Mouse (Mus musculus) forebrain, embryonic 15.5 days (tissue): ENCODE data around the gene Tmem259. TPM values are rescaled to one million over a fixed set of nuclear protein-coding genes. Genes with fewer than 3 reads are reported as not detected.

Source experiments
- ATAC-seq: fragments of 200-750 bp; cut with Nextera tagmentation; replicated peaks from 2 replicates; pipeline ENCODE4 v1.8.0; 2017; ENCODE audit warnings: mild to moderate bottlenecking, moderate TSS enrichment, moderate library complexity
- H3K27ac ChIP-seq: fragments of 300-500 bp; sonication (generic); replicated peaks from 2 replicates; pipeline ENCODE4 v1.5.1; 2015; ENCODE audit warnings: mild to moderate bottlenecking, inconsistent platforms
- H3K27me3 ChIP-seq: fragments of 300-500 bp; sonication (generic); 2 replicates; pipeline ENCODE4 v1.6.1; 2015; ENCODE audit warnings: inconsistent platforms
- H3K36me3 ChIP-seq: fragments of 300-500 bp; sonication (generic); 2 replicates; pipeline ENCODE4 v1.6.1; 2015; ENCODE audit warnings: mild to moderate bottlenecking, inconsistent platforms
- H3K4me1 ChIP-seq: fragments of 300-500 bp; sonication (generic); 2 replicates; pipeline ENCODE4 v1.6.1; 2015; ENCODE audit warnings: inconsistent platforms
- H3K4me2 ChIP-seq: fragments of 300-500 bp; sonication (generic); replicated peaks from 2 replicates; pipeline ENCODE4 v1.6.1; 2015; ENCODE audit warnings: mild to moderate bottlenecking, inconsistent platforms
- H3K4me3 ChIP-seq: fragments of 300-500 bp; sonication (generic); 2 replicates; pipeline ENCODE4 v1.5.1; 2015; ENCODE audit warnings: mild to moderate bottlenecking, inconsistent platforms
- H3K9ac ChIP-seq: fragments of 300-500 bp; sonication (generic); replicated peaks from 2 replicates; pipeline ENCODE4 v1.6.1; 2015; ENCODE audit warnings: mild to moderate bottlenecking, inconsistent platforms
- H3K9me3 ChIP-seq: fragments of 300-500 bp; sonication (generic); 2 replicates; pipeline ENCODE4 v1.6.1; 2016; ENCODE audit warnings: inconsistent platforms
- WGBS: fragments of 180-500 bp; shearing (Covaris S2); methylation state at CpG from one replicate; pipeline ENCODE4 v1.1.7; 2015; ENCODE audit warnings: mixed read lengths; 5-methylcytosine and 5-hydroxymethylcytosine counted together
- polyA plus RNA-seq: library from polyadenylated mRNA; unstranded; fragments of >200 nt; fragmentation: Nextera tagmentation; extraction: Ambion mirVana; gene quantifications from 2 replicates; pipeline ENCODE4 v1.2.1, GENCODE M21; 2015

Tmem259 gene
- polyA plus RNA-seq = 21.7 and 23.1 TPM in 2 replicates

- no peaks in the 10 kb centered on the region for H3K9me3 ChIP-seq
- H3K36me3 ChIP-seq = no peaks in the 10 kb centered on the region; the same call in 1 of the 2 replicates
- H3K27ac ChIP-seq = peak within 1 kb of the TSS; percentile 97
- WGBS = under 1% methylated on average over 44 of the region's 49 CpGs
- H3K4me1 ChIP-seq = peaks cover 58% of the 10 kb centered on the region
- ATAC-seq = peak; percentile 82
- H3K9ac ChIP-seq = peak within 1 kb of the TSS; percentile 91
- peaks cover 28% of the 10 kb centered on the region for H3K27me3 ChIP-seq
- H3K4me3 ChIP-seq = peak within 1 kb of the TSS; percentile 80
- peak within 1 kb of the TSS; percentile 92 for H3K4me2 ChIP-seq
Measured at GRCm38 (mm10) chr10:79984195-79984816, at the start of gene Tmem259. Gene Tmem259, minus strand, starts transcription at chr10:79984330.

GRCm38 (mm10) chr10:80032799-80033480 is 48.8 kb upstream of the Tmem259 start:
- ATAC-seq = no peak
- H3K4me3 ChIP-seq = no peak overlapping the region

GRCm38 (mm10) chr10:80030736-80031135 is 46.6 kb upstream of the Tmem259 start:
- Histone ChIP-seq H3K27me3 (no peaks in the 10 kb centered on the region), H3K9ac (no peak overlapping the region), H3K4me2 (no peak overlapping the region), H3K4me3 (no peak overlapping the region), H3K4me1 (no peaks in the 10 kb centered on the region), H3K9me3 (no peaks in the 10 kb centered on the region), H3K36me3 (peaks cover 14% of the 10 kb centered on the region), H3K27ac (no peak overlapping the region)
- no peak for ATAC-seq
- 83% methylated on average over 17 of the region's 17 CpGs for WGBS

More at GRCm38 (mm10) chr10:80032799-80033480, 48.8 kb upstream of the Tmem259 start:
- Histone ChIP-seq H3K4me2 (no peak overlapping the region), H3K4me1 (peaks cover 3% of the 10 kb centered on the region), H3K27ac (no peak overlapping the region), H3K9me3 (no peaks in the 10 kb centered on the region), H3K9ac (no peak overlapping the region), H3K36me3 (peaks cover 35% of the 10 kb centered on the region), H3K27me3 (no peaks in the 10 kb centered on the region)
- WGBS = 78% methylated on average over 5 of the region's 5 CpGs

GRCm38 (mm10) chr10:80030191-80030590 is 46.1 kb upstream of the Tmem259 start:
- Histone ChIP-seq H3K4me2 (no peak overlapping the region), H3K27ac (no peak overlapping the region), H3K4me1 (no peaks in the 10 kb centered on the region), H3K36me3 (peaks cover 8% of the 10 kb centered on the region; the same call in 1 of the 2 replicates), H3K9ac (no peak overlapping the region), H3K27me3 (no peaks in the 10 kb centered on the region), H3K9me3 (no peaks in the 10 kb centered on the region), H3K4me3 (no peak overlapping the region)
- 85% methylated on average over 9 of the region's 9 CpGs for WGBS
- no peak for ATAC-seq

- Histone ChIP-seq H3K9me3 (no peaks in the 10 kb centered on the region), H3K36me3 (no peaks in the 10 kb centered on the region), H3K27me3 (no peaks in the 10 kb centered on the region), H3K9ac (no peak overlapping the region), H3K27ac (no peak overlapping the region), H3K4me2 (no peak overlapping the region), H3K4me1 (no peaks in the 10 kb centered on the region), H3K4me3 (no peak overlapping the region)
- no peak for ATAC-seq
- 94% methylated on average over 13 of the region's 13 CpGs for WGBS
Measured at GRCm38 (mm10) chr10:80028521-80028846, 44.4 kb upstream of the Tmem259 start.

GRCm38 (mm10) chr10:80027681-80028520 is 43.8 kb upstream of the Tmem259 start:
- Histone ChIP-seq H3K9ac (no peak overlapping the region), H3K9me3 (no peaks in the 10 kb centered on the region), H3K4me1 (no peaks in the 10 kb centered on the region), H3K4me2 (no peak overlapping the region), H3K27me3 (no peaks in the 10 kb centered on the region), H3K27ac (no peak overlapping the region), H3K36me3 (no peaks in the 10 kb centered on the region), H3K4me3 (no peak overlapping the region)
- ATAC-seq = no peak
- 77% methylated on average over 20 of the region's 20 CpGs for WGBS

- Histone ChIP-seq H3K4me1 (no peaks in the 10 kb centered on the region), H3K9ac (no peak overlapping the region), H3K4me3 (no peak overlapping the region), H3K4me2 (no peak overlapping the region), H3K36me3 (no peaks in the 10 kb centered on the region), H3K27ac (no peak overlapping the region), H3K9me3 (no peaks in the 10 kb centered on the region), H3K27me3 (no peaks in the 10 kb centered on the region)
- WGBS = 64% methylated on average over 12 of the region's 12 CpGs
- ATAC-seq = no peak
Measured at GRCm38 (mm10) chr10:80025889-80026288, 41.8 kb upstream of the Tmem259 start.

GRCm38 (mm10) chr10:80025463-80025862 is 41.3 kb upstream of the Tmem259 start:
- Histone ChIP-seq H3K36me3 (no peaks in the 10 kb centered on the region), H3K9ac (no peak overlapping the region), H3K4me1 (no peaks in the 10 kb centered on the region), H3K4me2 (no peak overlapping the region), H3K27me3 (no peaks in the 10 kb centered on the region), H3K27ac (no peak overlapping the region), H3K4me3 (no peak overlapping the region), H3K9me3 (no peaks in the 10 kb centered on the region)
- WGBS = 79% methylated on average over 10 of the region's 10 CpGs
- ATAC-seq = no peak

- H3K27ac ChIP-seq = no peak overlapping the region
- no peaks in the 10 kb centered on the region for H3K9me3 ChIP-seq
- WGBS = 54% methylated on average over 4 of the region's 4 CpGs
- no peak overlapping the region for H3K4me3 ChIP-seq
- no peak for ATAC-seq
- no peak overlapping the region for H3K4me2 ChIP-seq
- no peaks in the 10 kb centered on the region for H3K36me3 ChIP-seq
- no peak overlapping the region for H3K9ac ChIP-seq
- H3K27me3 ChIP-seq = peaks cover 3% of the 10 kb centered on the region; the same call in 1 of the 2 replicates
- no peaks in the 10 kb centered on the region for H3K4me1 ChIP-seq
Measured at GRCm38 (mm10) chr10:80025044-80025347, 40.9 kb upstream of the Tmem259 start.

- no peak for ATAC-seq
- H3K27me3 ChIP-seq = peaks cover 9% of the 10 kb centered on the region; the same call in 1 of the 2 replicates
- no peak overlapping the region for H3K27ac ChIP-seq
- no peak overlapping the region for H3K9ac ChIP-seq
- no peak overlapping the region for H3K4me2 ChIP-seq
- no peaks in the 10 kb centered on the region for H3K36me3 ChIP-seq
- no peaks in the 10 kb centered on the region for H3K9me3 ChIP-seq
- H3K4me3 ChIP-seq = no peak overlapping the region
- no peaks in the 10 kb centered on the region for H3K4me1 ChIP-seq
- WGBS = 79% methylated on average over 15 of the region's 15 CpGs
Measured at GRCm38 (mm10) chr10:80024229-80025043, 40.3 kb upstream of the Tmem259 start.

GRCm38 (mm10) chr10:80023758-80024157 is 39.6 kb upstream of the Tmem259 start:
- Histone ChIP-seq H3K9ac (no peak overlapping the region), H3K4me1 (no peaks in the 10 kb centered on the region), H3K4me3 (no peak overlapping the region), H3K36me3 (no peaks in the 10 kb centered on the region), H3K4me2 (no peak overlapping the region), H3K9me3 (no peaks in the 10 kb centered on the region), H3K27me3 (peaks cover 15% of the 10 kb centered on the region; the same call in 1 of the 2 replicates), H3K27ac (no peak overlapping the region)
- WGBS = 86% methylated on average over 5 of the region's 5 CpGs
- no peak for ATAC-seq
